Mouse (Mus musculus): ENCODE data around the gene Lrrc29.

DNA sequence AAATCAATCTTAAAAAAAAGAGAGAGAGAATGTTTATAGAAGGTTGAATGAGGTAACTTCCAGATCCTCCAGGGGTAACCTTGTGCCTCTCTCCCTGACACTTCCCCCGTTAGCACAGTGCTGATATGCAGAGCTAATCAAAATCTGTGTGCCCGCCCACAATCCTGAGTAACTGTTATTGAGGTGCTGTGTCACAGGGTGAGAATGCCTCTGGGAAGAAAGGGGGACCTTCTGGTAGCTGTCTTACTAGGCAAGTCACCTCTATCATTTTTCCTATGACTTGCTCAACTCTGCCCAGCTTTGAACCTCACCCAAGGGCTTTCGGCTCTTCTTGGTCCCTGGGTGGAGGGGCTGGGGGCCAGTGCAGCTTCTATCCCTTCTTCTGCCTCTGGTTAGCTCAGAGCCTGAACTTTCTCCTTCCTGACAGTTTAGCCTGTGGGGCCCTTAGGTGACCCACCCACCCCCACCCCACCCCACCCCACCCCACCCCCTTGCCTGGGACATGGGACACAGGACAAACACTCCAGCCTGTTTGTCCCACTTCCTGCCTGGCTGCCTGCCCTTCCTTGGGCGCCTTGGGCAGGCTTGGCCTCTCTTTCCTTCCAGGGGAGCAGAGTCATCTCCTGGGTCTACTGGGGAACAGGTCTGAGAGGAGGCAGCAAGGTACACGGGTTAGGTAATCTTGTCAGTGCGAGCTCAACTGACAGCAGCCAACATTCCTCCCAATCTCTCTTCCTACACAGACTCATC lies 14.0 kb upstream of the Lrrc29 start:
- no peak for TF ChIP-seq EP300 (optimal IDR thresholded peaks at IDR 0.05)
- no peak for TF ChIP-seq CTCF (IDR thresholded peaks at IDR 0.05; ENCODE audit: low read depth)
